Mouse (Mus musculus) CH12.LX (cell line): ENCODE data around the gene Mdfi. TPM values are rescaled to one million over a fixed set of nuclear protein-coding genes. Genes with fewer than 3 reads are reported as not detected.
A peak's percentile ranks its signal among the peaks of the same experiment; 100 is the strongest.

Experiments
- DNase-seq: peaks from one replicate; pipeline ENCODE4 v3.0.0-alpha.2; 2013; ENCODE audit errors: extremely low read depth
- H3K27ac ChIP-seq: 2 replicates; pipeline ENCODE4 v1.5.1; 2012; ENCODE audit warnings: low read depth, mild to moderate bottlenecking, control low read depth, moderate library complexity; ENCODE audit not compliant: insufficient read depth
- H3K27me3 ChIP-seq: replicated peaks from 2 replicates; pipeline ENCODE3; 2012; ENCODE audit warnings: inconsistent platforms
- H3K36me3 ChIP-seq, 2 experiments: replicated peaks in 1 of 2; 2 replicates each; pipeline versions ENCODE3 to v1.6.1; 2012; ENCODE audit warnings: inconsistent platforms in 1 of 2, low read length in 1 of 2, mild to moderate bottlenecking in 1 of 2, mixed read lengths in 1 of 2, moderate library complexity in 1 of 2; ENCODE audit not compliant: control insufficient read depth in 1 of 2, insufficient read depth in 1 of 2
- H3K4me1 ChIP-seq, 2 experiments: 2 replicates each; pipeline ENCODE4 v1.6.1; 2012; ENCODE audit warnings: inconsistent platforms in 1 of 2, moderate library complexity in 1 of 2; ENCODE audit not compliant: insufficient read depth in 2 of 2, control insufficient read depth in 1 of 2
- H3K4me2 ChIP-seq: 2 replicates; pipeline ENCODE4 v1.6.1; 2012; ENCODE audit warnings: low read depth, mild to moderate bottlenecking, control low read depth; ENCODE audit not compliant: poor library complexity, insufficient read depth, severe bottlenecking
- H3K4me3 ChIP-seq, 3 experiments: fragments of 150-350 bp in 1 of 3; sonication (generic) in 1 of 3; replicated peaks in 1 of 3; 2 replicates each; pipeline versions ENCODE3 to v1.5.1; 2011 to 2012; ENCODE audit warnings: low read depth in 2 of 3, low read length in 2 of 3, mild to moderate bottlenecking in 2 of 3, moderate library complexity in 2 of 3, control low read depth in 1 of 3, improper control_type of control experiment in 1 of 3, inconsistent platforms in 1 of 3, mixed read lengths in 1 of 3; ENCODE audit not compliant: poor library complexity in 1 of 3
- H3K79me2 ChIP-seq: replicated peaks from 2 replicates; pipeline ENCODE4 v1.6.1; 2012; ENCODE audit warnings: mild to moderate bottlenecking, moderate library complexity; ENCODE audit not compliant: control insufficient read depth, poor library complexity, insufficient read depth, severe bottlenecking; ENCODE audit errors: extremely low read depth
- H3K9ac ChIP-seq: 2 replicates; pipeline ENCODE4 v1.6.1; 2012; ENCODE audit warnings: low read depth, mild to moderate bottlenecking, control low read depth, moderate library complexity; ENCODE audit not compliant: insufficient read depth
- H3K9me3 ChIP-seq: replicated peaks from 2 replicates; pipeline ENCODE3; 2012; ENCODE audit warnings: low read length, inconsistent platforms, mixed read lengths
- BHLHE40 ChIP-seq: IDR thresholded peaks from 2 replicates; pipeline ENCODE4 v1.6.1; 2011; ENCODE audit warnings: mild to moderate bottlenecking, low read depth, low read length, improper control_type of control experiment
- CHD1 ChIP-seq: IDR thresholded peaks from 2 replicates; pipeline ENCODE4 v1.6.1; 2012; ENCODE audit warnings: low read depth, low read length, improper control_type of control experiment, inconsistent platforms
- CHD2 ChIP-seq: IDR thresholded peaks from 2 replicates; pipeline ENCODE4 v1.6.1; 2011; ENCODE audit warnings: low read length, improper control_type of control experiment
- CTCF ChIP-seq, 2 experiments: IDR thresholded peaks in 1 of 2; conservative IDR thresholded peaks in 1 of 2; 2 replicates each; pipeline ENCODE4 v1.5.1; 2011 to 2012; ENCODE audit warnings: low read depth in 2 of 2, low read length in 2 of 2, improper control_type of control experiment in 1 of 2, inconsistent platforms in 1 of 2, mild to moderate bottlenecking in 1 of 2, moderate library complexity in 1 of 2
- ELF1 ChIP-seq: IDR thresholded peaks from 2 replicates; pipeline ENCODE4 v1.6.1; 2014; ENCODE audit warnings: low read depth, mild to moderate bottlenecking, inconsistent platforms, low read length, improper control_type of control experiment
- EP300 ChIP-seq: IDR thresholded peaks from 2 replicates; pipeline ENCODE4 v1.6.1; 2011; ENCODE audit warnings: low read length, improper control_type of control experiment
- ETS1 ChIP-seq: conservative IDR thresholded peaks from 2 replicates; pipeline ENCODE4 v1.6.1; 2012; ENCODE audit warnings: low read depth, mild to moderate bottlenecking, inconsistent platforms, low read length, improper control_type of control experiment, moderate library complexity
- HCFC1 ChIP-seq: IDR thresholded peaks from 2 replicates; pipeline ENCODE4 v1.6.1; 2012; ENCODE audit warnings: low read depth, mild to moderate bottlenecking, inconsistent platforms, low read length, improper control_type of control experiment
- IRF4 ChIP-seq: IDR thresholded peaks from 2 replicates; pipeline ENCODE4 v1.6.1; 2014; ENCODE audit warnings: low read depth, mild to moderate bottlenecking, inconsistent platforms, low read length, improper control_type of control experiment
- JUN ChIP-seq: IDR thresholded peaks from 2 replicates; pipeline ENCODE4 v1.6.1; 2011; ENCODE audit warnings: low read depth, mild to moderate bottlenecking, low read length, improper control_type of control experiment, moderate library complexity; ENCODE audit not compliant: insufficient read depth
- MAZ ChIP-seq: IDR thresholded peaks from 2 replicates; pipeline ENCODE4 v1.6.1; 2012; ENCODE audit warnings: low read depth, mild to moderate bottlenecking, inconsistent platforms, low read length, improper control_type of control experiment, moderate library complexity
- MEF2A ChIP-seq: IDR thresholded peaks from 2 replicates; pipeline ENCODE4 v1.6.1; 2014; ENCODE audit warnings: low read depth, mild to moderate bottlenecking, inconsistent platforms, low read length, improper control_type of control experiment, borderline replicate concordance
- MXI1 ChIP-seq: IDR thresholded peaks from 2 replicates; pipeline ENCODE4 v1.6.1; 2011; ENCODE audit warnings: mild to moderate bottlenecking, low read depth, low read length, improper control_type of control experiment
- MYC ChIP-seq: IDR thresholded peaks from 2 replicates; pipeline ENCODE4 v1.6.1; 2011; ENCODE audit warnings: low read depth, mild to moderate bottlenecking, improper control_type of control experiment, low read length
- NELFE ChIP-seq: IDR thresholded peaks from 2 replicates; pipeline ENCODE4 v1.6.1; 2011; ENCODE audit warnings: low read depth, low read length, improper control_type of control experiment
- PAX5 ChIP-seq: IDR thresholded peaks from 2 replicates; pipeline ENCODE4 v1.6.1; 2012; ENCODE audit warnings: low read length, inconsistent platforms, mixed read lengths
- POLR2A ChIP-seq: IDR thresholded peaks from 2 replicates; pipeline ENCODE4 v1.6.1; 2011; ENCODE audit warnings: low read depth, mild to moderate bottlenecking, improper control_type of control experiment, low read length
- RAD21 ChIP-seq: IDR thresholded peaks from 2 replicates; pipeline ENCODE4 v1.6.1; 2011; ENCODE audit warnings: low read depth, mild to moderate bottlenecking, low read length, improper control_type of control experiment, moderate library complexity
- RCOR1 ChIP-seq: conservative IDR thresholded peaks from 2 replicates; pipeline ENCODE4 v1.6.1; 2012; ENCODE audit warnings: low read depth, mild to moderate bottlenecking, inconsistent platforms, low read length, improper control_type of control experiment
- SIN3A ChIP-seq: IDR thresholded peaks from 2 replicates; pipeline ENCODE4 v1.6.1; 2012; ENCODE audit warnings: low read length, improper control_type of control experiment, inconsistent platforms
- SMC3 ChIP-seq: IDR thresholded peaks from 2 replicates; pipeline ENCODE4 v1.6.1; 2011; ENCODE audit warnings: low read depth, low read length, improper control_type of control experiment
- TBP ChIP-seq: conservative IDR thresholded peaks from 2 replicates; pipeline ENCODE4 v1.6.1; 2011; ENCODE audit warnings: low read depth, low read length, improper control_type of control experiment
- TCF12 ChIP-seq: IDR thresholded peaks from 2 replicates; pipeline ENCODE4 v1.6.1; 2014; ENCODE audit warnings: low read depth, mild to moderate bottlenecking, inconsistent platforms, low read length, improper control_type of control experiment
- USF1 ChIP-seq: IDR thresholded peaks from 2 replicates; pipeline ENCODE4 v1.6.1; 2014; ENCODE audit warnings: low read depth, mild to moderate bottlenecking, inconsistent platforms, low read length, improper control_type of control experiment
- ZC3H11A ChIP-seq: IDR thresholded peaks from 2 replicates; pipeline ENCODE4 v1.6.1; 2012; ENCODE audit warnings: low read depth, mild to moderate bottlenecking, inconsistent platforms, low read length, improper control_type of control experiment
- ZNF384 ChIP-seq: IDR thresholded peaks from 2 replicates; pipeline ENCODE4 v1.6.1; 2012; ENCODE audit warnings: low read depth, low read length, improper control_type of control experiment, inconsistent platforms
- dilution Hi-C: fragments of 300-500 bp; cut with MboI; formaldehyde crosslinking; loops from 2 replicates; pipeline ENCODE4 v1.14.3; 2020; ENCODE audit warnings: low sequenced_read_pairs; ENCODE audit not compliant: extremely low pct_unique_long_range_greater_than_20kb, extremely low pct_ligation_motif_present
- in situ Hi-C: fragments of 300-500 bp; cut with MboI; formaldehyde crosslinking; loops from 3 replicates; pipeline ENCODE4 v1.14.3; 2019; ENCODE audit warnings: low sequenced_read_pairs, low pct_ligation_motif_present, low pct_unique_long_range_greater_than_20kb, mixed read lengths
- polyA plus RNA-seq: library from polyadenylated mRNA; unstranded; fragments of >175 nt; gene quantifications from 2 replicates; pipeline ENCODE4 v1.2.1, GENCODE M21; 2012; ENCODE audit warnings: low read depth; ENCODE audit not compliant: insufficient read length
- total RNA-seq, 2 experiments: library from RNA; depleted of rRNA; stranded (reverse); fragments of 300-350 nt in 1 of 2; fragments of >200 nt in 1 of 2; gene quantifications; 2 replicates each; pipeline ENCODE4 v1.2.3; 2012 to 2014

The Mdfi gene
- total and polyA plus RNA-seq, 3 experiments, result 0.30 to 0.35 TPM; not detected in 1

DNA sequence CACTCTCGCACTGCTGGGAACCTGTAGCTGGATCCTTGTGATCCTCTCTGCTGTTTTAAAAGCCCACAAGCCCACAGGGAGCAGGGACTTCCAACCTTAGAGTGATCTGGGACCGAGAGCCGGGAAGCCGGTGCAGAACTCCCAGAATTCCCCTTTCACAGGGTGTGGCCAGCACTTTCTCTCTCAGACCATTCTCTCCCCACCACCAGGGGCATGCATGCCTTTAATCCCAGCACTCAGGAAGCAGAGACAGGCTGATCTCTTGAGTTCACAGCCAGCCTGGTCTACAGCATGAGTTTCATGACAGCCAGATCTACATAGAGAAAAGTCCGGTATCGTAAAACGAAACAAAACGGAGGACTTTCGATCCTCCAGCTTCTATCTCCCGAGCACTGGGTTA lies 35.4 kb upstream of the Mdfi start:
- in situ Hi-C loops, result loop anchor here (10.0 kb wide), 1 partner anchor 75 kb away; no protein-coding TSS in a partner anchor

DNA sequence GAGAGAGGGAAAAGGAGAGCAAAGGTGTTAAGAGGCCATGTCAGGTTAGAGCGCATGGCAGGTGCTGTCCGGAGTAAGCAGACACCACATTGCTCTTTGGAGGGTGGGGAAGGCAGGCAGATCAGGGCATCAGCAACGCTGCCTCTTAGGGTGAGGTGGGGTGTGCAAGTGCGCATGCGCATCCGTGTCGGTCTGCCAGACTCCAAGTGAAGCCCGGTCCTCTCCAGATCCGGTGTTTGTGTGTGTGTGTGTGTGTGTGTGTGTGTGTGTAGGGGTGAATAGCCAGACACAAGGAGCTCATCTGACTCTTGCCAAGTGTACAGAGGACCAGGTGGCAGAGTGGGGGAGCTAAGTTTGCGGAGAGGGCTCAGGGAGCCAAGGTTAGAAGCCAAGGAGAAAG lies 31.5 kb upstream of the Mdfi start:
- no peak for DNase-seq
- no peak overlapping the region for H3K4me3 ChIP-seq
- no peak overlapping the region for H3K9ac ChIP-seq
- in situ Hi-C loops (loop anchor here (10.0 kb wide), 1 partner anchor 71 kb away; no protein-coding TSS in a partner anchor), dilution Hi-C loops (no loop called here)
- H3K4me2 ChIP-seq, result no peak overlapping the region
- H3K27me3 ChIP-seq, result no peaks in the 10 kb centered on the region
- no peak for TF ChIP-seq BHLHE40
- no peak for TF ChIP-seq SIN3A
- no peak for TF ChIP-seq RCOR1
- TF ChIP-seq TBP, result no peak
- peaks cover 0 to 7% of the 10 kb centered on the region in 2 experiments; a peak in 2 of 4 replicates for H3K4me1 ChIP-seq
- H3K9me3 ChIP-seq, result no peaks in the 10 kb centered on the region
- peaks cover 23 to 52% of the 10 kb centered on the region in 2 experiments for H3K36me3 ChIP-seq
- H3K79me2 ChIP-seq, result no peaks in the 10 kb centered on the region
- H3K27ac ChIP-seq, result no peak overlapping the region

More for the DNA sequence above, 35.4 kb upstream of the Mdfi start:
- no peak overlapping the region for H3K9ac ChIP-seq
- H3K27me3 ChIP-seq, result no peaks in the 10 kb centered on the region
- TF ChIP-seq IRF4 (no peak), MEF2A (no peak), JUN (no peak), PAX5 (no peak), ETS1 (no peak), MXI1 (no peak), ZC3H11A (no peak), POLR2A (no peak), MYC (no peak), RCOR1 (no peak)
- H3K4me1 ChIP-seq, result peaks cover 0 to 23% of the 10 kb centered on the region in 2 experiments; a peak in 2 of 4 replicates
- no peak for DNase-seq
- H3K9me3 ChIP-seq, result no peaks in the 10 kb centered on the region
- dilution Hi-C loops, result no loop called here
- H3K4me2 ChIP-seq, result no peak overlapping the region
- no peak overlapping the region for H3K27ac ChIP-seq
- H3K79me2 ChIP-seq, result no peaks in the 10 kb centered on the region
- no peak overlapping the region for H3K4me3 ChIP-seq
- H3K36me3 ChIP-seq, result peaks cover 34 to 86% of the 10 kb centered on the region in 2 experiments

DNA sequence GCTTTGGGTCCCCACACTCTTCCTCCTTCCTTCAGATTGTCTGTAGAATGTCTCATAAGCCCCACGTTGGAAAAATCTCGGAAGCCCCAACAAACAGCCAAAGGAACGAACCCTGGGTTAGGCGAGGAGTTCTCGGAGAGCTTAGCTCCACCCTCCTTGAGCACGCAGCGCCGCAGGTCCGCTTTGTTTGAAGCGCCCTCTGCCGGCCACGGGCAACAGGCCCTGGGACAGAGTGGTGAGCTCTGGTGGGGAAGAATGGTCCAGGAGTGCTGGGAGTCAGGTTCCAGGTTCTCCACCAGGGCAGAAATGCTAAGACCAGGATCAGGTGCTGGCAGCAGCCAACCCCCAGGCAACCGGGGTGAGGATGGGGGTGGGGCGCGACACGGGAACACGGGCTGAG lies 30.0 kb upstream of the Mdfi start:
- Histone ChIP-seq H3K9me3 (no peaks in the 10 kb centered on the region), H3K4me2 (peak overlapping the region; percentile 59), H3K36me3 (peaks cover 10 to 36% of the 10 kb centered on the region in 2 experiments), H3K4me3 (no peak overlapping the region), H3K27ac (no peak overlapping the region), H3K9ac (no peak overlapping the region), H3K27me3 (no peaks in the 10 kb centered on the region), H3K4me1 (peaks cover 0 to 7% of the 10 kb centered on the region in 2 experiments; a peak in 2 of 4 replicates), H3K79me2 (no peaks in the 10 kb centered on the region)
- peak; percentile 75 for DNase-seq
- TF ChIP-seq SIN3A (no peak), RAD21 (peak; percentile 72), MEF2A (0 out of 2 replicates have a peak, but pooled peaks have one; percentile 31), MYC (peak; percentile 50; the same call in 1 of the 2 replicates), NELFE (no peak), HCFC1 (no peak), CHD1 (no peak), SMC3 (peak; percentile 88), TCF12 (no peak), CHD2 (no peak), CTCF (conservative IDR thresholded peaks at IDR 0.05 in 1 of 2, IDR thresholded peaks at IDR 0.05 in 1 of 2; ENCODE audit: low read depth in 2 of 2, low read length in 2 of 2) (peak; percentile 52 to 88), MAZ (no peak), ELF1 (no peak), EP300 (no peak), USF1 (no peak), ZNF384 (no peak)
- dilution Hi-C loops, result no loop called here
- in situ Hi-C loops, result loop anchor here (10.0 kb wide), 1 partner anchor 70 kb away; no protein-coding TSS in a partner anchor
